In genomic region chr13:76215397-76215796, GRCm38 (mm10) we compare ENCODE assay signal across 8 mouse cellular contexts.
DNase-seq lines count a peak whose midpoint lies in the region; ATAC-seq lines count a peak whose summit lies in the region.

No protein-coding gene starts in this region.

- no peak for DNase-seq in frontal cortex, postnatal 10 days (ENCODE audit: low spot score in 2 of 2)
- peak; percentile 61 for DNase-seq in retina, embryonic 14.5 days (ENCODE audit: low spot score)
- no peak for DNase-seq in T-cell, adult 2 months (ENCODE audit: low spot score)
- DNase-seq in right cerebral cortex, postnatal 4 days = no peak

- ATAC-seq in frontal cortex, adult (ENCODE audit: low TSS enrichment) = peak; percentile 99
- ATAC-seq in midbrain, embryonic 12.5 days (ENCODE audit: low FRiP score, low read depth) = peak; percentile 69; the same call in 1 of the 2 replicates
- ATAC-seq in midbrain, embryonic 13.5 days = no peak
- peak; percentile 71; the same call in 1 of the 2 replicates for ATAC-seq in forebrain, embryonic 13.5 days

- no peaks in the 10 kb centered on the region for H3K27me3 ChIP-seq in midbrain, embryonic 12.5 days
- H3K27me3 ChIP-seq in midbrain, embryonic 13.5 days = no peaks in the 10 kb centered on the region
- H3K27me3 ChIP-seq in forebrain, embryonic 13.5 days = no peaks in the 10 kb centered on the region

- H3K9me3 ChIP-seq in midbrain, embryonic 12.5 days = no peaks in the 10 kb centered on the region
- no peaks in the 10 kb centered on the region for H3K9me3 ChIP-seq in midbrain, embryonic 13.5 days
- H3K9me3 ChIP-seq in forebrain, embryonic 13.5 days (replicated peaks) = no peaks in the 10 kb centered on the region

- no peaks in the 10 kb centered on the region for H3K36me3 ChIP-seq in midbrain, embryonic 12.5 days
- H3K36me3 ChIP-seq in midbrain, embryonic 13.5 days = no peaks in the 10 kb centered on the region
- no peaks in the 10 kb centered on the region for H3K36me3 ChIP-seq in forebrain, embryonic 13.5 days (ENCODE audit: poor library complexity, severe bottlenecking)

- H3K9ac ChIP-seq in midbrain, embryonic 12.5 days (replicated peaks) = no peak overlapping the region
- H3K9ac ChIP-seq in midbrain, embryonic 13.5 days (replicated peaks) = no peak overlapping the region
- no peak overlapping the region for H3K9ac ChIP-seq in forebrain, embryonic 13.5 days

- no peak overlapping the region for H3K27ac ChIP-seq in midbrain, embryonic 12.5 days (replicated peaks)
- no peak overlapping the region for H3K27ac ChIP-seq in midbrain, embryonic 13.5 days
- no peak overlapping the region for H3K27ac ChIP-seq in forebrain, embryonic 13.5 days

- no peak overlapping the region for H3K4me2 ChIP-seq in midbrain, embryonic 12.5 days (replicated peaks)
- no peak overlapping the region for H3K4me2 ChIP-seq in midbrain, embryonic 13.5 days (replicated peaks)
- no peak overlapping the region for H3K4me2 ChIP-seq in forebrain, embryonic 13.5 days

- 57% methylated on average over 2 of the region's 2 CpGs for WGBS in midbrain, embryonic 12.5 days
- 49% methylated on average over 2 of the region's 2 CpGs for WGBS in midbrain, embryonic 13.5 days
- 46% methylated on average over 2 of the region's 2 CpGs for WGBS in forebrain, embryonic 13.5 days

- no peak overlapping the region for H3K4me3 ChIP-seq in midbrain, embryonic 12.5 days
- H3K4me3 ChIP-seq in midbrain, embryonic 13.5 days (replicated peaks) = no peak overlapping the region
- no peak overlapping the region for H3K4me3 ChIP-seq in forebrain, embryonic 13.5 days

- no peaks in the 10 kb centered on the region for H3K4me1 ChIP-seq in midbrain, embryonic 12.5 days
- H3K4me1 ChIP-seq in midbrain, embryonic 13.5 days (replicated peaks) = no peaks in the 10 kb centered on the region
- no peaks in the 10 kb centered on the region for H3K4me1 ChIP-seq in forebrain, embryonic 13.5 days
